Mouse (Mus musculus): ENCODE results near the gene Abcc3. TPM values are rescaled to one million over a fixed set of nuclear protein-coding genes. Genes with fewer than 3 reads are reported as not detected.
A peak's percentile ranks its signal among the peaks of the same experiment; 100 is the strongest.

The Abcc3 gene
- total RNA-seq (2021), result 1 to 10 TPM; 3.7 to 6.5 TPM
- long read RNA-seq, experiment 1, full-length matches to known transcripts, result 2 of 4 reads
- long read RNA-seq, experiment 1, partial matches to known transcripts, result 1 of 4 reads
- long read RNA-seq, experiment 1, other reads (novel, unspliced or antisense), result 1 of 4 reads
- long read RNA-seq, experiment 2, full-length matches to known transcripts, result 2 of 6 reads
- long read RNA-seq, experiment 2, partial matches to known transcripts, result 2 of 6 reads
- long read RNA-seq, experiment 2, other reads (novel, unspliced or antisense), result 2 of 6 reads

DNA sequence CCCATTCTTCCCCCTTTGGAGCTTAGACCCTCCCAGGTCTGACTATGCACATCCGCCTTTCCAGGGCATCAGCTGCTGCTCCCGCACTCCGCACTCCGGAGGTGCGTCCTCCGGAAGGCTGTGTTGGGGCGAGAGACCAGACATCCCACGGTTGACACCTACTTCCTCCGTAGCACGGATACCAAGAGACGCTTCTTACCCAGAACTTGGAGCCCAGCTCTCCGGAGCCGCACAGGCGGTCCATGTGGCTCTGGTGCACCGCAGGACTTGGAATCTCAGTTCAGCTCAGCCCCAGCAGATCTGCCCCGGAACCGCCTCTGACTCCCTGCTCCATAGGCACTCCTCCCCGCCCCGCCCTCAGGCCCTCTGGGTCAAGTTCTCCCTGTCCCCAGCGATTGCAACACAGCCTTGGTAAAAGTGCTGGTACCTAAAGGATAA, at the start of gene Abcc3:
TSS of gene Abcc3 (minus strand) at position 326 of the 438 bp plus-strand sequence.
- DNase-seq (ENCODE audit: low spot score in 2 of 2), result peak; percentile 47 to 67

DNA sequence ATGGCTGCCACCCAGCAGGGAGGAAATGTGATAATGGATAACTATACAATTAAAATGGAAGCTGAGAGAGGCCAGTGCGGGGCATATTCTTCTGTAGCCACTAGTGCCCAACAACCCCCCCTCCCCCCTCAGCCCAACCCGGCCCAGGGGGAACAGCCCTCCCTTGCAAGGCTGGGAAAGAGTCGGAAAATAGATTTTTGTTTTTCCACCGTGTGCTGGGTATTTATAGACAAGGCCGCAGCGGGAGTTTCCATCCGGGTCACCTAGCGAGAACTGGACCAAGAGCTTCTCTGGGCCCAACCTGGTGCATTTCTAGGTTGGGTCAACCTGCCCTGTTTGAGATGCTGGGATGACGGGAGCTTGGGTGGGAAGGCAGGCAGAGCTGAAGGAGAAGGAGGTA, 49.0 kb upstream of the Abcc3 start:
- DNase-seq (ENCODE audit: low spot score in 2 of 2), result no peak

DNA sequence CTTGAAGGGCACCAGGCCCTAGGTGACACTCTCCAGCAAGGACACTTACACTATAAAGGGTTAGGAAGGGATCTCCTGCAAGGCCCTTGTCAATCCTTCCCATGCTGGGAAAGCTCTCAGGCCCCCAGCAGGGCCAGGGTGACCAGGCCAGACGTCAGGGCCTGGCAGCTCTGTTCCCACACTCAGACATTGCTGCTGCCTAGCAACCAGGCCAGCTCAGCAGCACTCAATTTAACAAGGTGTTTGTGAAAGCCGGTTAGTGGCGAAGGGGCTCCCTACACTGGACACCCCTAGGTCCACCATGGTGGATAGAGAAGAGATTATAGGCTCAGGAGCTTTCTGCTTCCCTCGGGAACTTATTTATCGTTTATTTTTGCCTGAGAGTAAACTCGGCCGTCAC, 48.3 kb upstream of the Abcc3 start:
- DNase-seq (ENCODE audit: low spot score in 2 of 2), result no peak

DNA sequence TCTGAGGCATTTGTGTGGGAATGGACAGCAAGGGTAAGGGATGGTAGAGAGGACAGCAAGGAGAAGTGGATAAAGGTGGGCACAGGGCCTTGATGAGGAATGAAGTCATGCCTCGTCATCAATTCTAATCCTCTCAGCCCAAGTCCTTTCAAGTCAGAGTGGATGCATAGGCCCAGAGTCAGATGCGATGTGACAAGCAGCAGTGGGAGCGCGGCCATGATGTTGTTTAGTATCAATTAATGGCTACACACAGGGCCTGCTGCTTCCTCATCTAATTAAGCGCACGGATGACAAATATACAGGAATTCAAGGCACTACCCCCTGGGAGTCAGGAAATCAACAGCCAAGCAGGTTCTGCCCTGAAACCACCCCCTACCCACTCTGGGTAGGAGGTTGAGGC, 47.6 kb upstream of the Abcc3 start:
- DNase-seq (ENCODE audit: low spot score in 2 of 2), result no peak

DNA sequence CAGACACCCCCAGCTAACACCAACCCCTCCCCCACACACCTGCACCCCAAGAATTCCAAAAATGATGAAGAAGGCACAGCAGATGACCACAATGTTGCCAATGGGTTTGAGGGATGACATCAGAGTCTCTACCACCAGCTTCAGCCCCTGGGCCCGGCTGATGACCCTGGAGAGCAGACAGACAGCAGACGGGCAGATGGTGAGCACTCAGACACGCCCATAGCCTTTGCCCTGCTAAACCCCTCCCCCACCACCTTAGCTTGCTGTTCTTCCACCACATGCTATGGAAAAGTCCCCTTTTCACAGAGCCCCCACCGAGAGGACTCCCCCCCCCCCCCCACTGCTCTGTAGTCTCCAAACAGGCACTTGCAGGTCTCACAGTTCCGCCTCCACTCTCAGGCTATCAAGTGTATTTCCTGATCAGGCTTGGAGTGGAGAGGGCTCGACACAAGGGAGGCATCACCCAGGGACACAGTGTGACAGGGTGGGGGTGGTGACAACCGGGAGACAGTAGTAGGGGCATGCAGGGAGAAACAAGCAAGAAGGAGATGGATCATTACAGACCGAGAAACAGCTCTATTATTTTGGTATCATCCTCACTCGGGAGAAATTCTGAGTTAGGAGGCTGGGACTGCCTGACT, 36.3 kb upstream of the Abcc3 start:
- DNase-seq (ENCODE audit: low spot score in 2 of 2), result no peak

DNA sequence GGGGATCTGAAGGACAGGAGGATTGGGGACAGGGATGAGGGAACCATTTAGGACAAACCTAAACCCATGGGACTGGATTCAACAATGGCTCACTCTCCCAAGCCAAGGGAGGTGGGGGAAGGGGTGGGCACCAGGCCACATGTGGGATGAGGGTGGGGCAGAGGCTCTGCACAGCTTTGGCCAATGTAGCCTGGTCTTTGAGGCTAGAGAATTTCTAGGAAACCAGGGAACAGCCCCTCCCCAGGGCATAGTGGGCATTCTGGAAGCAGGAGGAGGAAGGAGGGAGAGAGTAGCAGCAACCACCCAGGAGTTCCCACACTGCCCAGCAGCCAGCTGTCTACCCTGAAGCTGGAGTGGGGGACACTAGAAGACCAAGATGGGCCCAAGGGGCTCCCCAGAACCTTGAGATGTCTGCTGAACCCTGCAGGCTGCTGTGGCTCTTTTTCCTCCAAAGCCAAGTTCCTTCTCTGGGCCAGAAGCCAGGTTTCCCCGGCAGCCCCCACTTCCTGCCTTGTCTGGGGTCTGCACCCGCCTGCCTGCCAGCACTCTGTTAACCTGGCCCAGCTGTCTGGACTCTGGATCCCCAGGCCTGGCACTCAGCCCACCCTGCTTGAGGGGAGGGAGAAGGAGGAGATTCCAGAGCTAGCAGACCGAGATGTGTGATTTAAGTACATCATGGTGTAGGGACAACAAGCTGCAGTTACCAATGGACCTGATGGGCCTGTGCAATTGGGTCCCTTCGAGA, 35.5 kb upstream of the Abcc3 start:
- DNase-seq (ENCODE audit: low spot score in 2 of 2), result no peak

DNA sequence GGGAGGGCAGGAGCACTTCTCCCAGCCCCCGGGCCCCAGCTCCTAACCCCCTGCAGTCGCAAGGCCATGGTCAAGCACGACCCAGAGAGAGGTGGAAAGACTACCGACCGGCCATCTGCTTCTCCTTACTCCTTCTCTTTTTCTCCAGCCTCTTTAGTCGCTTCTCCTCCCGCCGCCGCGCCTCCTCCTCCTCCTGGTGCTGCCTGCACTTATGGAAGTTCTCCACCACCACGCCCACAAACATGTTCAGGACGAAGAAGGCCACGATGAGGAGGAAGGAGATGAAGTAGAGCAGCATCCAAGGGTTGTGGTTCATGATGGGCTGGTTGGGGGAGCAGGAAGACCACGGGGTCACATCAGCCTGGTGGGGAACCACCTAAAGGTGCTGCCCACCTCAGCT, 32.9 kb upstream of the Abcc3 start:
- DNase-seq (ENCODE audit: low spot score in 2 of 2), result no peak

DNA sequence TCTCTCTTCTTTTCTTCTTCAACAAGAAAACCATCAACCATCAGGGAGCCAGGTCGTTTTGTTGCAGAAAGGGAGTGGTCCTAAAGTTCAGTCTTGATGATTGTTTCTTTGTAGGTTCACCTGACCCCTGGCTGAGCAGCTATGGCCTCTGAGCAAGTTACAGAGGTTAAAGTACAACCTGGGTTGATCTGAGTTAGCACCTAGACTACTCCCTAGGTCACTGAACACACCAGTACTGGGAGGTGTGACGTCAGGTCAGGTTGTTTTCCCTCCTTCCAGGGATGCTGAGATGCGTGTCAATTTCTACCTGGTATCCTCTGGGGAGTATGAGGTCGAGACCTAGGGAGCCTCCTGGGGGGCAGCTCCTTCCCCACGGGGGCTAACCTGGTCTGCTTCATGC, 32.4 kb upstream of the Abcc3 start:
- DNase-seq (ENCODE audit: low spot score in 2 of 2), result no peak

DNA sequence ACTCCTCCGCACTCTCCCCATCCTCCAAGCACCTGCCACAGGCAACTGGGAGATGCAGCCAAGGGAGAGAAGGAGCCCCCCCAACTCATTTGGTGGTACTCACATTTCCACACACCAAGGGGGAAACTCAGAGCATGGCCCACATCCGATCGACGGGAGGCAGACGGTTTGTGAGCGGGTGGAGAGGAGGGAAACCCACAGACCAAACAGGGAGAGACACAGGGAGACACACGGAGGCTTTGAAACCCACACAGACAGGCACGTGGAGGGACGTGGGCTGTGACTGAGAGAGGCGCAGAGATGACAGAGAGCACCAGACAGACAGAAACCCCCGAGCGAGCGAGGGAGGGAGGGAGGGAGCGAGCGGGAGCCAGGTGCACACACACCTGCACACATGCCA, 31.6 kb upstream of the Abcc3 start:
- no peak for DNase-seq (ENCODE audit: low spot score in 2 of 2)

DNA sequence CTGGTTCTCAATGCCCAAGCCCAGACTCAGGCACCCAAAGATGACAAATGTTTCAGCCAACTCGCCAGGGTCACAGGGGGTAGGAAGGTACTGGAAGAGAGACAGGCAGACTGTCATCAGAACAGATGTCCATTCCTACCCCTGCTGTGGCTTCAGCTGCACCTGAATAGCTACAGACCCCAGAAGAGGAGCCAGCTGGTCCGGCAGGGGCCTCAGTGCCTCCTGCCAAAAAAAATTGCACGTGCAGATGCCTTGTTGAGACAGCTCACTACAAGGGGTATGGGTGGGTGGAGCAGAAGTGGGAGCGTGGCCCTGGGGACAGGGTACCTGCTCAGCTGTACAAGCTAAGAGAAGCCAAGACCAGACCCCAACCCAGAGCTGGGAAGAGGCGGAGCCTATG, 31.1 kb upstream of the Abcc3 start:
- no peak for DNase-seq (ENCODE audit: low spot score in 2 of 2)

DNA sequence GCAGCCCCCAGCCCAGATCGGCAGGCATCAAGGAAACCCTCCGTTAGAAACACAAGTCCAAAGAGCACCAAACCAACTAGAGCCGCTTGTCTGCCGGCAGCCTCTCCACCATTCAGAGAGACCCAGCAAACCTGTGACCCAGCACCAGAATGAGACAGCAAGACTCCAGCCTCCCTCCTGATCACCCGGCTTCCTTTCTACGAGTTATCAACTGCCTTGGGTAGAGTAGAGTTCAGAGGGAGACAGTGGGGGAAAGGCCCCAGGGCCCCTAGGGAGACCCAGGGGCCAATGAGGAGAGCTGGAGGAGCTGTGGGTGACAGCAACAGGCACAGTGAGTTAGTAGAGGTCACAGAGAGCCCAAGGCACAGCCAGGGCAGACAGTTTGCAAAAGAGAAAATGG, 28.2 kb upstream of the Abcc3 start:
- DNase-seq (ENCODE audit: low spot score in 2 of 2), result no peak

DNA sequence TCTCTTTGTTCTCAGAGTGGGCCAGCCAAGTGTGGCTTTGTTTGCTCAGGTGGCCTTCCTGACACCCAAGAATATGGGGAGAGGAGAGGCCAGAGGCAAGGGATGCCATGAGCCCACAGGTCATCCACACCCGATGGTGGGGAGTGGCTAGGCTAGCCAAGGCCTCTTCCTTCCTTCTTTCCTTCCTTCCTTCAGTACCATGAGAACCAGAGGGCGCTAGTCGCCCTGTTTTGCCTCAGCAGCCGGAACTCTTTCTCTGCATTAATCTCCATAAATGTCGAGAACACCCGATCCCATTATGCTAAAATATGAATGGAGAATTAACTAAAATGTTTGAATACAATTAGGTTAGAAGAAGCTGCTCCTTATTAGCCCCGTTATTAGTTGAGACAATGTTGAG, 27.5 kb upstream of the Abcc3 start:
- DNase-seq (ENCODE audit: low spot score in 2 of 2), result peak; percentile 32 to 38

DNA sequence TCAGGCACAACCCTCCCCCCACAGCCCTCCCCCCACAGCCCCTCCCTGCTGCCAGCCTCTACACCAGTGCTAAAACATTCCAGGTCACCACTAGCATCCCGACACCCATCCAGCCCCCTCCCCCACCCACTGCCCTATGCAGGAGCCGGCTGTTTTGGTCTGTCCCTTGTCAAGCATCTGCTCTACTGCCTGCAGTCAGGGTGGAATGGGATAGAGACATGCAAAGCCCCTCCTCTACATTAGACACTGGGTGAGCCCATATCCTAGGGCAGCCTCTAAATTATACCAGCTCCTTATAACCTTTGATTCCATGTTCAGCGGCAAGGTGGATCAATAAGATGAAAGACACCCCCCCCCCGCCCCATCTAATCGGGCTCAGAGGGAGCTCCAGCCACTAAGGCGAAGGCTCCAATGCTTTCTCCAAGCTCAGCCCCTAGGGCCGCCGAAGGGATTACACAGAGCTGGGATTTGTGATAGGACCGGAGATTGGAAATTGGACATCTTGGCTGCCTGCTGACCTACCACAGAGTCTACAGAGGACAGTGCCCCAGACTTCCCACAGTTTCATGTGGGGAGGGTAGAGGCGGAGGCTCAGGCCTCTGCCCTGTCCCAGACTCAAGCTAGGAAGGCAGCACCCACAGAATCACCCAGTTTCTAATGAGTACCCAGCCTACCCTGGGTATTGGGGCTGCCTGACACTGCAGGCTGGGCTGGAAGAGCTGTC, 26.4 kb upstream of the Abcc3 start:
- DNase-seq (ENCODE audit: low spot score in 2 of 2), result no peak

DNA sequence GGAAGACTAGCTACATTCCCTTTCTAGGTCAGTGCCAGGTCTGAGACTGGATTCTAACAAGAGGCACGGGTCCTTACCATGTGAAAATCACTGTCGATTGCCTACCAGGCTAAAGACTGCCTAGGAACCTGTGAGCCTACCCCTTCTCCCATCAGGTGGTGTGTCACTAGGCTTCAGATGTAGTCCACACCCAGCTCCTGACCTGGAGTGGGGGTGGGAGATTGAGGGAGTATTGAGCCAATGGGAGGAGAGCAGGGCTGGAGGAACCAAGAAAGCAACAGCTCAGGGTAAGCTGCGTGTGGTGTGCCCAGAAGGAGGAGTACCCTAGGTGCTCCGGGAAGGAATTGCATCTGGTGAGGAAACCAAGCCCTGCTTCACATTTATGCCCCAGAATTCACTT, 21.2 kb upstream of the Abcc3 start:
- DNase-seq (ENCODE audit: low spot score in 2 of 2), result no peak

DNA sequence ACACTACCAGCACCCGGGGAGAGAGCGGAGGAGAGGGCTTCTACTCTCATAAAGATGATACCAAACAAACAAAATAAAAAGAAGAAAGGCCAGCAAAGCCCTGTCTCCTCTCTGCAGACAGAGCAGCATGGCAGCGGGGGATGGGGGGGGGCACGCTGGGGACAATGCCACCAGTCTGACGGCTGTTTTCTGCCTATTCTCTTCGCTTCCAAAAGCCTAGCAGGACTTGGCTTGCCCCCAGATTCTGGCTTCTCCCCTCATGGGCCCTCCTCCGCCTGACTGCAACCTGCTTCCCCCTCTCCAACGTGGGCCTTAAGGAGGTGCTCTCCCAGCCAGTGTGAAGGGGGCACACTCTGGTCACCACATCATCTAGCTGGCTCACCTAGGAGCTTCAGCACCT, 20.7 kb upstream of the Abcc3 start:
- no peak for DNase-seq (ENCODE audit: low spot score in 2 of 2)

DNA sequence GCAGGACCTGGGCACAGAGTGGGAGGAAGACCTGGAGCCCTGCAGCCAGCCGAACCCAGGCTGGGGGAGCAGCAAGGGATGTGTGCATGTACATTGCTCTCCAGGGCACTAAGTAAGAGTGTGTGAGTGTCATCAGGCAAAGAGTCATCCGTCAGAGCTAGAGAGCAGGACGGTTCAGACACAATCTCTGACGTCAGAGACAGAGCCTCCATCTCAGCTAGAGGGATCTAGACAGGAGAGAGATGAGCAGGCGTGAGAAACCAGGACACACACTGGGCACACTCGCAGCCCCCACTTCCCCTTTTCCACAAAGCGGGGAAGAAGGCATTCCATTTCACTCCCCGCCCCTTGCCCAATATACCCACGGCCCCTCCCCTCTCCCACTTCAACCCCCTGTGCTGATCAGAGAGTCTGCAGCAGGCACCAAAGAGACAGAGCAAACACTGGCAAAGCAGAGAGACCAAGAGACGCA, 20.2 kb upstream of the Abcc3 start:
- DNase-seq (ENCODE audit: low spot score in 2 of 2), result no peak

DNA sequence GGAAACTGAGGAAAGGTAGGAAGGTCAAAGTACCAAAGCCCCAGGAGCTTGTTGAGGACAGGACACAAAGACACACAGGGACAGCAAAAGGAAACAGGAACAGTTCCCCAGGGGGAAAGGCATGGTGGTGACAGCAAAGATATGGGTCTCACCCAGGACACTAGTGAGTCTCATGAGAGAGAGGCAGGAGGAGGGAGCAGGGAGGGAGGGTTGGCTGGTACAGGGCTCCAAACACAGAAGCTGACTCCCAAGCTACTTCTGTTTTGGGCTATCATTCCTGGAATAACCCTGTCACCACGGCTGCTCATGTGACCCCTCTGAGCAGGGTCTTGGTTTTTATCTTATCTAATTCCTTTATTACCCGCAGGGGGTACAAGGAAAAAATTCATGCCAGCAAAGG, 19.8 kb upstream of the Abcc3 start:
- no peak for DNase-seq (ENCODE audit: low spot score in 2 of 2)

DNA sequence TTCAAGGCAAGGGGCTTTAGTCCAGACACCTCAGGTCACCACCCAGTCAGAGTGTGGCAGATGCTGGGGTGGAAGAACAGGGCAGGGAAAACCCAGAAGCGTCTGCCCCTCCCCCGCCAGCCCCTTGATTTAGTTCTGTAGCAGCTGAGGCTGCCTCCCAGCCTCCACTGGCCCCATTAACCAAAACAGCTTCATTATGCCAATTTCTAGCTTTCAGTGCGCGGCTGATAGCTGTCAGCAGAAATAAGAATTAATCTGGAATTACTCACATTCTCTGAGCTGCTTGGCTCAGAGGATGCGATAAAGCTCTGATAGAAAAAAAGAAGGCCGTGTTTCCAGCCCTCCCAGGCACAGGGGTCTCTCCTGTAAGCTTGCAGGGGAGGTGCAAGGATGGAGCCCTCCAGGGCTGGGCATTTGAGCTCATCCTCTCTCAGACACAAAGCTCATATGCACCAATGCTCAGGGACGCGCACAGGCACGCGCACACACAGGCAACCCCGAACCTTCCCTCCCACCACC, 15.1 kb upstream of the Abcc3 start:
- DNase-seq (ENCODE audit: low spot score in 2 of 2), result no peak

DNA sequence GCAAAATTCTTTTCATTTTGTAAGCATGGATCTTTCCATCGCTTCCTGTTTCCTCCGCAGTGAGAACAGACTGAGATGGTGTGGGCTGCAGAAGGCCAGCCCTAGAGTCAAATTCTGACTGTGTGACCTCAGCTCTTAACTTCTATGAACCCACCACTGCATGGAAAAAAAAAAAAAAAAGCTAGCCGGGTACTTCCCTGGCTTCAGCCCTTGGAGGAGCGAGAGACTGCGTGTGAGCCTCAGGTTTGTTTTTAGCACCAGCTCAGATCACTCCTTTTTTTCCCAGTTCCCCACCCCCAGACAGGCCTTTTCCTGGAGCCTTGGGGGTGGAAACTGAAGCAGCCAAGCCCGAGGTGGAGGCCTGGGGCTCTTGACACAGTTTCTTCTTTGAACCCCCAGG, 12.6 kb upstream of the Abcc3 start:
- no peak for DNase-seq (ENCODE audit: low spot score in 2 of 2)

DNA sequence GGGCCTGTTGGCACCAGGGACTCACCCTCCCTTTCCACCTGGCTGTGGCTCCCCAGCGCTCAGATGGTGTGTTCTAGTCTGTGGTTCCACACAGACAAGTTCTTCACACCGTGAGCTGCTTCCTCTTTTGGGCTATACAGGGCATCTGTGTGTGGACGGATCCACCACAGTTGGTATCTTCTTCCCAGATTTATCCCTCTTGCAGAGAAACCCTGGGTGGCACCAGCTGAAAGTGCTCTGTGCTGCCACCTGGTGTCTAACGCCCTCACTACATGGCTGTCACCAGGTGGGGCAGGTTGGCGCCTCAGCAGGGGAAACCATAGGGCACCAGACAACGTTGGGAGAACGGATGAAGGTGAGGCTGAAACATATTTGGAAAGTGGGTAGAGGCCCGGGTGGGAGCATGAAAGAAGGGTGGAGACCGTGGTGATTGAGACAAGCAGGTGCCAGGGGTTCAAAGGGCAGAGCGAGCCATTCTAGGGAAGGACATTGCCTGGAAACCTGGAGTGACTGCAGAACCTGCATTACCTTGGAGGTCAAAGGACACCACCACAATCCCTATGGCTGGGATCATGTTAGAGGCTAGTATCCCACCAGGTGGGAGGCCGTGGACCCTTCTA, 12.0 kb upstream of the Abcc3 start:
- DNase-seq (ENCODE audit: low spot score in 2 of 2), result peak; percentile 85 to 88

DNA sequence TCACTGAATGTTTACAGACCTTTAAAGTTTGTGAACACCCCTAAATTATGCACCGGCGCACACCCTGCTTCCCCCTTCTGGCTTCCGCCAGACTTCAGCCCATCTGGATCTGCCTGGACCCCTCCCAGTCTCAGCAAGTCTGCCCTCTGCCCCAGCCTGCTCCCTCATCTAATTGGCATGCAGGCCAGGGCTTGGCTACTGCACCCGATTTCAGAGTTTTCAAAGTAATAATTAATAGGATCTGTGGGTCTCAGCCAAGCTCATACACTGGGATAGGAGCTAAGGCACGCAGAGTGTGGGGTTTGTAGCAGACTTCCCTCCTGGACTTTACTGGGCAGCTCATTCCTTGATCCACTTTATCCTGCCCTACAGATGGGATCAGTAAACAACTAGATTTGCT, 11.4 kb upstream of the Abcc3 start:
- DNase-seq (ENCODE audit: low spot score in 2 of 2), result no peak

Measured in adrenal gland, adult 18-20 months (tissue).